Mouse (Mus musculus): ENCODE measurements around the gene Arhgap28. TPM values are rescaled to one million over a fixed set of nuclear protein-coding genes. Genes with fewer than 3 reads are reported as not detected.

Arhgap28 gene
- polyA plus RNA-seq, 2 experiments: 42.8 to 55.2 TPM

GRCm38 (mm10) chr17:67813666-67814065 lies 190.3 kb downstream of the Arhgap28 start:
- ATAC-seq (ENCODE audit: low FRiP score, low read depth) (no peak), DNase-seq (ENCODE audit: low spot score) (no peak)
- H3K4me1 ChIP-seq (ENCODE audit: control insufficient read depth, insufficient read depth, low read length): no peaks in the 10 kb centered on the region

GRCm38 (mm10) chr17:67809171-67809570 lies 194.7 kb downstream of the Arhgap28 start:
- H3K4me3 ChIP-seq (replicated peaks; ENCODE audit: low read length): no peak overlapping the region
- no peak overlapping the region for H3K9ac ChIP-seq (ENCODE audit: low read depth, low read length, severe bottlenecking)
- no peak overlapping the region for H3K27ac ChIP-seq (replicated peaks; ENCODE audit: low read depth, low read length)
- no peaks in the 10 kb centered on the region for H3K4me1 ChIP-seq (ENCODE audit: control insufficient read depth, insufficient read depth, low read length)
- TF ChIP-seq POLR2A (IDR thresholded peaks at IDR 0.05; ENCODE audit: borderline replicate concordance, extremely low read depth, insufficient read depth, insufficient read length): no peak
- ATAC-seq (ENCODE audit: low FRiP score, low read depth): no peak
- H3K27me3 ChIP-seq (ENCODE audit: control insufficient read depth, insufficient read depth, low read length): no peaks in the 10 kb centered on the region
- WGBS: 93% methylated on average over 16 of the region's 16 CpGs
- H3K9me3 ChIP-seq (ENCODE audit: control insufficient read depth, low read length): no peaks in the 10 kb centered on the region
- H3K4me2 ChIP-seq (replicated peaks; ENCODE audit: low read depth, low read length, severe bottlenecking): no peak overlapping the region
- DNase-seq (ENCODE audit: low spot score): no peak
- no peaks in the 10 kb centered on the region for H3K36me3 ChIP-seq (ENCODE audit: control insufficient read depth, insufficient read depth, low read length)

More at GRCm38 (mm10) chr17:67813666-67814065, 190.3 kb downstream of the Arhgap28 start:
- WGBS: 87% methylated on average over 6 of the region's 6 CpGs
- Histone ChIP-seq H3K4me2 (replicated peaks; ENCODE audit: low read depth, low read length, severe bottlenecking) (no peak overlapping the region), H3K36me3 (ENCODE audit: control insufficient read depth, insufficient read depth, low read length) (no peaks in the 10 kb centered on the region), H3K9me3 (ENCODE audit: control insufficient read depth, low read length) (no peaks in the 10 kb centered on the region), H3K27me3 (ENCODE audit: control insufficient read depth, insufficient read depth, low read length) (no peaks in the 10 kb centered on the region), H3K27ac (replicated peaks; ENCODE audit: low read depth, low read length) (no peak overlapping the region), H3K4me3 (replicated peaks; ENCODE audit: low read length) (no peak overlapping the region), H3K9ac (ENCODE audit: low read depth, low read length, severe bottlenecking) (no peak overlapping the region)
- no peak for TF ChIP-seq POLR2A (IDR thresholded peaks at IDR 0.05; ENCODE audit: borderline replicate concordance, extremely low read depth, insufficient read depth, insufficient read length)

Data from limb, embryonic 14.5 days (tissue).